Mouse (Mus musculus) myocyte (in vitro differentiated cells): ENCODE results near the gene Ldhc.

Source experiments
- E2F4 ChIP-seq: IDR thresholded peaks from one replicate; pipeline ENCODE4 v1.6.1; 2011; ENCODE audit warnings: mild to moderate bottlenecking, control low read depth, moderate library complexity; ENCODE audit not compliant: insufficient read depth
- SRF ChIP-seq: IDR thresholded peaks from one replicate; pipeline ENCODE4 v1.6.1; 2011; ENCODE audit warnings: low read depth; ENCODE audit not compliant: control insufficient read depth, insufficient read length
- TCF12 ChIP-seq: IDR thresholded peaks from one replicate; pipeline ENCODE4 v1.6.1; 2011; ENCODE audit warnings: mild to moderate bottlenecking, control low read depth; ENCODE audit not compliant: poor library complexity, insufficient read depth, severe bottlenecking

DNA sequence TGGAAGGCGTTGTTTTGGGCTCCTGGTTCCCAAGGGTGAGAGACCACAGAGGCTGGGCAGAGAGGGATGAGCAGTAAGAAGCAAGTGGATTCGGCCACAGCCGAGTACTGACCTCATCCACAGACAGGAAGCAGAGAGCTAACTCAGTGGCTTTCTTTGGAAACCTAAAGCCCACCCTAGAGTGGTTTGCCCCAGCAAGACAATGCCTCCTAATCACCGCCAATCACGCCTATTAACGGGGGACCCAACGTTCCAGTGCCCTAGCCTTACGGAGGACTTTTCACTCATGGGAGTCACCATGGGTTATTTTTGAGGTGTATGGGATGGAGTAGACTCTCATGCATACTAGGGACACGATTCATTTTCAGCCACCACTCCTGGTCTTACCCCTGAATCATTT lies 7.6 kb upstream of the Ldhc start:
- TF ChIP-seq E2F4 (no peak), TCF12 (no peak), SRF (no peak)
